Mouse (Mus musculus) ovary, postnatal 14 days (tissue): ENCODE data around the gene Zfp386.
"Not testable (repeated sequence)": the region's sequence is repeated elsewhere in the genome, so short reads cannot be mapped to it uniquely, and the experiment has no call there.

Source experiments
- DNase-seq: peaks from one replicate; pipeline ENCODE4 v3.0.0; 2022; ENCODE audit warnings: low spot score

Zfp386 gene

GRCm38 (mm10) chr12:116047440-116048377 is at the start of gene Zfp386:
Gene Zfp386, plus strand, starts transcription at chr12:116047724.
- DNase-seq, result peak; percentile 97

- DNase-seq, result not testable (repeated sequence)
Measured at GRCm38 (mm10) chr12:115999784-116000183, 47.7 kb upstream of the Zfp386 start.

GRCm38 (mm10) chr12:116002946-116003345 is 44.6 kb upstream of the Zfp386 start:
- DNase-seq, result not testable (repeated sequence)

DNA sequence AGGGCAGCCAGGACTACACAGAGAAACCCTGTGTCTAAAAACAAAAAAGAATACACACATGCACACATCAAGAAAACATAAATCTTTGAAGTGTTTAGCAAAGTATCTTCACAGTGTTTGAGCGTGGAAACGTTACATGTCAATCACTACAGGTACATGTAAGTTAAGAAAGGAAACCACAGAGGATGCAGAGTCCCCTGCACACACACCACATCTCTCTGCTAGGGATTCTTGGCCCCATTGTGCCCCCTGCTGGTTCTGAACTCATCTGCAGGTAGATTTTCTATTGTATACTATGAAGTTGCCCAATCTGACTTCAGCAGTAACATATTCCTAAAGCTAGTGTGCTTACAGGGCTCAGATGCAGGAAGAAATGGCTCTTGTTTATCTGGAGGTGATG is 36.7 kb upstream of the Zfp386 start:
- DNase-seq, result no peak

GRCm38 (mm10) chr12:116028095-116028494 is 19.4 kb upstream of the Zfp386 start:
- DNase-seq, result no peak

DNA sequence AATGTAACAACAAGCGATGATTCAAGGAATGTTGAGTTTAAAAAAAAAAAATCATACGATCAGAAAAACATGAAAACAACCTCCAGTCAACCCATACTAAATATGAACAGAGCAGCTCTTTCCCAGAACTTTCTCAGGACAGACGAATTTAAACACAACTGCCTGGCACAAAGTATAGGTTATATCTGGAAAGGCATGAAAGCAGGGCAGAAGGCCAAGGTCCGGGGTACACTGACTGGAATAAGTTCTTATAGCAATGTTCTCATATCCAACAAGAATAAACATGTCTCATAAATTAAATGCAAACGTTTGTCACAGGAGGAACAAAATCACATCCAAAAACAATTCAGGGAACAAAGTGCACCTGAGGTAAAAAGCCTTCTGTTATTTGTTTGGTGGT is 12.2 kb upstream of the Zfp386 start:
- DNase-seq, result no peak

GRCm38 (mm10) chr12:116044785-116045184 is 2.7 kb upstream of the Zfp386 start:
- no peak for DNase-seq

DNA sequence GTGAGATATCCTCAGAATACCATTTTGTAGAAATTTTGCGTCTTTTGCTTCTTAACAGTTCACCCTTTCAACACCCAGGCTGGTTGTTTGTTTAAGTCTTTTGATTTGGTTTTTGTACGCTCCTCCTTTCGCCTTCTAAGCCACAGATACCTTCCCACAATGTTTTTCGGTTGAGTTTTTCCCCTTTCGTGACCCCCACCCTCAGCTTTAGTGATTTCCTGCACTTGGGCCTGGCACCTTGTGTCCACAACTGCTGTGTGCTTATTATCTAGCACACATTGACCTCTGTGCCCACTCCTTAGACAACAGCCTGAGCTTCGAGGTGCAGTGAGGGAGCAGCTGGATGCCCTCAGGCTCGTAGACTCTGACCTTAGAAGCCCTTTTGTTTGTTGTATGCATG is 1.2 kb downstream of the Zfp386 start:
- DNase-seq, result no peak

GRCm38 (mm10) chr12:116049236-116049635 is 1.7 kb downstream of the Zfp386 start:
- DNase-seq, result no peak

- DNase-seq, result no peak
Measured at GRCm38 (mm10) chr12:116049701-116050100, 2.2 kb downstream of the Zfp386 start.

- no peak for DNase-seq
Measured at GRCm38 (mm10) chr12:116054342-116054741, 6.8 kb downstream of the Zfp386 start.

DNA sequence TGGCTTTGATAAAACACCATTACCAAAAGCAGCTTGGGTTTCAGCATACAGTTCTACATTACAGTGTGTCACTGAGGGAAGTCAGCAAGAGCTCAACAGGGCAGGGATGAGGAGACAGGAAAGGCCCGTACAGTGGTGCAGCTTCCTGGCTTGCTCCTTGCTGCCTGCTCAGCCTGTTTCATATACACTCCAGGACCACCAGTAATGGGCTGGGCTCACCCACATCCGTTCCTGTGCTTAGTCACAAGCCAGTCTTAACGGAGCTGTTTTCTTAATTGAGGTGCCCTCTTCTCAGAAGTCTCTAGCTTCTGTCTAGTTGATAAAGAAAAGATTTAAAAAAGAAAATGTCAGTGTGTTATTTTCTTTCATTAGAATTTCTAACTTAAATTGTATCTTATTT is 8.6 kb downstream of the Zfp386 start:
- DNase-seq, result no peak

- DNase-seq, result no peak
Measured at GRCm38 (mm10) chr12:116061561-116062193, 14.2 kb downstream of the Zfp386 start.

DNA sequence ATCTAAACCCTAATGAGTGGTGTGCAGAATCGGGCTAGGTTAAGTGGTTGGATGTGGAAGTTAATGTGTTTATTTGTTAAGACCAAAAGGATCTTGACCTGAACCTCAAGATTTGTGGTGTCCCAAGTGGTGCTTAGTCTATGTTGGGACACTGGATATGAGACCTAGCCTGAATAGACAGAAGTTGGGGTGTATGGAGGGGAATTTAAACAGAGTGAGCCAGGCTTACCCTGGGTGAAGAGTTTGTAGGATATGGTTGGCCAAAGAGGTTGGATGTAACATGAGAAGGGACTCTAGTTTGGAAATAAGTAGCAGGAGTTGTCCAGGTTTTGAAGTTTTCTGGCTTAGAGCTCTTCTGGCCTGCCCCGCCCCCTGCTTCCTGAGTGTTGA is 14.7 kb downstream of the Zfp386 start:
- DNase-seq, result no peak

- no peak for DNase-seq
Measured at GRCm38 (mm10) chr12:116063020-116063419, 15.5 kb downstream of the Zfp386 start.

GRCm38 (mm10) chr12:116071023-116071422 is 23.5 kb downstream of the Zfp386 start:
- DNase-seq, result peak; percentile 33

GRCm38 (mm10) chr12:116077074-116077854 is 29.7 kb downstream of the Zfp386 start, which contains the start of gene Vipr2:
Gene Vipr2, plus strand, starts transcription at chr12:116077726.
- DNase-seq, result peak; percentile 46

DNA sequence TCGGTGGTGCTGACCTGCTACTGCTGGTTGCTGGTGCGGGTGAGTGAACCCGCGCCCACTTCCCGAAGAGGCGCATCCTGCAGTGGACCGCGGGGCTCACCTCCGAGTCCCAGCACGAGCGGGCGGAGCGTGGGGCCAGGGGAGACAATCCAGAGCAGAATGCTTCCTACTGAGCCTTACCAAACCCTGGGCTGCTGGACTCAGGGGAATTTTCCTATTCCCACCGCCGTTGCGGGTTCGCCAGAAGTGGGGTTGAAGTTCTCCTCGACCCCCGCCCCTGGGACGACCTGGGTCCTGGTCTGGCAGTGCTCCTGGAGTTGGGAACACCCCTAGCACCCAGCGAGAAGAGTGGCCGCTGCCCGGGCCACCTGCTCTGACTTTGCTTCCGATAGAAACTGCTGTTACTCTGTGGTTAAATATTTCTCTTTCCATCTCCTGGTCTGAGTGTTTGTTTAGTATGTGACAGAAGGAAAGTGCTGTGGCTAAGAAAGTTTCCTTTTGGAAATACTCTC is 30.4 kb downstream of the Zfp386 start:
- DNase-seq, result no peak

- DNase-seq, result no peak
Measured at GRCm38 (mm10) chr12:116083125-116083524, 35.6 kb downstream of the Zfp386 start.

- no peak for DNase-seq
Measured at GRCm38 (mm10) chr12:116084294-116084693, 36.8 kb downstream of the Zfp386 start.

DNA sequence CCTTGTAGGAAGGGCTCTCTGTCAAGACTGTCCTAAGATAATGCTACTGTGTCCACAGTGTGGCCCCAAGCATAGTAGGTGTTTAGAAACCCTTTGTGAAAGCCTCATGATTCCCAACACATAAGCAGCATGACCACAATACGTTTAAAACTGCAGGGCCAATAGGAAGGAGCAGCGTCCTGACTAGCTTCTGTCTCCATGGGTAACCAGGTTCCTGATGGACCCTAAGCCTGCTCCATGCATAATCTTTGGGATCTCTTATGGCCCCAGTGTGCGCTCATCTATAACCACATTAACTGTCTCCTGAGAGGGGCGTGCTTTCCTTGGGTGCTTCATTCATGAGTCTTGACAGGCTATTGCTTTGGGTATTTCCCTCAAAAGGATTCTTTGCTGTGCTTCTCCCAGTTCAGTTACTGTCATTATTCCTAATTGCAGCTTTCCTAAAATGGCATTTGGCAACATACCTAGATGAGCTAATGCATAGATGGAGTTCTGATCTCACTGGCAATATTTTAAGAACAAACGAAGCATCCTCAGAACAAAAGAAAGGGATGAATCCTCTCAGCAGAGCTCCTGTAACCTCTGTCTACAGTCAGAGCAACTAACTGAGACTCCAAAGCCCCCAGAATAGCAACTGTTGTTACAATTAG is 39.6 kb downstream of the Zfp386 start:
- DNase-seq, result no peak

- no peak for DNase-seq
Measured at GRCm38 (mm10) chr12:116089836-116090235, 42.3 kb downstream of the Zfp386 start.
